Mouse (Mus musculus): ENCODE results near the gene Sidt2. TPM values are rescaled to one million over a fixed set of nuclear protein-coding genes. Genes with fewer than 3 reads are reported as not detected.

Sidt2 gene
- polyA plus RNA-seq (2015; fragmentation: Nextera tagmentation; extraction: Ambion mirVana) = 37.2 and 37.6 TPM in 2 replicates

DNA sequence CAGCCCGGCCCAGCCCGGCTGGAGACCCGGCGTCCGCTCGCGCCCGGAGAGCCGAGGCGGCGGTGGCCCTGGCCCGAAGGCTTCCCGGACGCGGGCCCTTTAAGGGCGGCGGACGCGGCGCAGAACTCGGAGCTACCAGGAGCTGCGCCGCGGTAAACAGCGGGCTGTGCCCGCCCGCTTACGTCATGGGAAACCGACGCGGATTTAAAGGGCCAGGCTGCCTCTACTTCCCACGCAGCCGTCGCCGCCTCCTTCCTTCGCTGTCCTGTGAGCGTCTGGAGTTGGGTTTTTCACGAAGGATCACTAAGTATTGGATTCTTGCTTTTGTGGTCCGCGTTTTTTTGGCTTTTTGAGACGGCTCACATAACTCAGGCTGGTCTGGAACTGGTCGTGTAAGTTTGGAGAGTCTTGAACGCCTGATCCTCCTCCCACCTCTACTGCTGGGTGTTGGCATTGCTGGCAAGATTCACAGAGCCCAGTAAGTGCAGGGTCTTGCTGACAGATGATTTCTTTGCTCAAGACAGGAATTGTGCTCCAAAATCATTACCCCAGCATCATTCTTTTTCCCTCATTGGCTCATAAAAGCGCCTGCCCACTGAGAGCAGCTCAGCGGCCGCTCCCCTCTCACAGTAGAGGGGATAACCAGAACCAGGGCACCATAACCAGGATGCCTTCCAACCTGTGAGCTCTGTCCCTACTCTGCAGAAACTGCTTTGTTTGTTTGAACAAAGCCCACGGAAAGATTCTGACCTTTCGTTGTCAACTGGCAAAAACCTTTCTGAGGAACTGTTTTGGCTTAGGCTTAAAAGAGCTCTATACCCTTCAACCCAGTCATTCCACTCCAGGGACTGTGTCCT lies at the start of gene Sidt2:
Gene Sidt2 (minus strand): TSS at position 152 of the 857 bp plus-strand sequence.
- peak within 1 kb of the TSS; percentile 73 for H3K4me2 ChIP-seq (replicated peaks)
- peak; percentile 98 for ATAC-seq (replicated peaks)
- H3K36me3 ChIP-seq = peaks cover 12% of the 10 kb centered on the region
- peak within 1 kb of the TSS; percentile 71 for H3K4me3 ChIP-seq
- WGBS = under 1% methylated on average over 48 of the region's 48 CpGs
- H3K4me1 ChIP-seq = peaks cover 38% of the 10 kb centered on the region
- no peaks in the 10 kb centered on the region for H3K9me3 ChIP-seq
- H3K9ac ChIP-seq (replicated peaks) = peak within 1 kb of the TSS; percentile 84
- H3K27me3 ChIP-seq = no peaks in the 10 kb centered on the region
- peak within 1 kb of the TSS; percentile 79 for H3K27ac ChIP-seq (replicated peaks)

DNA sequence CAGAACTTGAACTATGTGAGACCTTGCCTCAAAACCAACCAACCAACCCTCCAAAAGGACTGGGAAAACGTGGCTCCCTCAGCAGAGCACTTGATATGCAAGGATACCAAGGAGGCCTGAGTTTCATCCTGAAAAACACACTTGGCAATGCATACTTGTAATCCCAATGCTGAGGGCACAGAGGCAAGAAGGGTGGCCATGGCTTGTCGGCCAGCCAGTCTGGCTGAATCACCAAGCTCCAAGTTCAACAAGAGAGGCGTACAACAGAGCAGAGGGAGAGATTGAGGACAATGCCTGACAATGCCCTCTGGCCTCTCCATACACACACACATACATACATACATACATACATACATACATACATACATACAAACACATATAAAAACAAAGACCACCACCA lies 49.5 kb upstream of the Sidt2 start:
- WGBS = 56% methylated on average over 3 of the region's 3 CpGs

DNA sequence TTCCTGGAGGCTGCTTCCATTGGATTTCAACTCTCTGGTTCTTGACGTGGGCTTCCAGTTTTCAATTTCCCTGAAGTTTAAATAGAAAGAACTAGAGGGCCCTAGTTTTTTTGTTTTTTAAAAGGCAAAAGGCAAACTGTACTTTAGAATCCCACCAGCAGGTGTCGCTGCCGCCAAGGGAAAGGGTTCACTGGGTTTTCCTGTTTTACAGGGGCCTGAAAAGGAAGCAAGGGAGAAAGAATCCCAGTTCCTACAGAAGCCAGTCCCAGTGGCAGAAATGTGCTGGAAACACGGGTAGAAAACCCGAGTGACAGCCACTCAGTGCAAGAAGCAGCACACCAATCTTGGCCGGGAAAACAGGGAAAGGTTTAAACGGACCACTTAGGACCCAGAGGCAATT lies 48.7 kb upstream of the Sidt2 start:
- 9% methylated on average over 7 of the region's 7 CpGs for WGBS
- Histone ChIP-seq H3K4me1 (no peaks in the 10 kb centered on the region), H3K4me3 (no peak overlapping the region), H3K4me2 (replicated peaks) (no peak overlapping the region), H3K27me3 (no peaks in the 10 kb centered on the region), H3K9ac (replicated peaks) (no peak overlapping the region), H3K36me3 (no peaks in the 10 kb centered on the region), H3K27ac (replicated peaks) (no peak overlapping the region), H3K9me3 (no peaks in the 10 kb centered on the region)
- ATAC-seq (replicated peaks) = no peak

More for the DNA sequence above, 49.5 kb upstream of the Sidt2 start:
- H3K4me2 ChIP-seq (replicated peaks) = no peak overlapping the region
- no peak for ATAC-seq (replicated peaks)
- no peaks in the 10 kb centered on the region for H3K27me3 ChIP-seq
- H3K4me3 ChIP-seq = no peak overlapping the region
- no peak overlapping the region for H3K27ac ChIP-seq (replicated peaks)
- no peak overlapping the region for H3K9ac ChIP-seq (replicated peaks)
- no peaks in the 10 kb centered on the region for H3K36me3 ChIP-seq
- no peaks in the 10 kb centered on the region for H3K9me3 ChIP-seq
- H3K4me1 ChIP-seq = no peaks in the 10 kb centered on the region

DNA sequence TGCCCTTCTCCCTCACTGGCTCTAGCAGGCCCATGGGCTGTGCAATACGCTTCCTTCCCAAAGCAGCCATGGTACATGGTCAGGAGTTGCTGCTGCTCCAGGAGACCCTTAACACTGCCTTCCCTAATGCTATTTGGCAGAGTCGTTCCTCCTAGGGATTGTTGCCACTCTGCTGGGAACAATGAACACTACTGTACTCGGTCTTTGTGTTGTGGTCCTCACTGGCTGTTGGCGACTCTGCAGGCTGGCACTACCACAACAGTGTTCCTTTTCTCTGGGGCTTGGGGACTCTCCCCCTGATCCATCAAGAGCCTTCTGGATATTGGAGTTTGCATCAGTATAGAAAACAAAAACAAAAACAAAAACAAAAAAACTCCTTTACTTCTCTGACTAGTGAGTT lies 44.0 kb upstream of the Sidt2 start:
- no peaks in the 10 kb centered on the region for H3K36me3 ChIP-seq
- H3K4me1 ChIP-seq = no peaks in the 10 kb centered on the region
- no peaks in the 10 kb centered on the region for H3K9me3 ChIP-seq
- WGBS = 48% methylated on average over 4 of the region's 4 CpGs
- H3K27ac ChIP-seq (replicated peaks) = no peak overlapping the region
- H3K27me3 ChIP-seq = no peaks in the 10 kb centered on the region
- H3K4me2 ChIP-seq (replicated peaks) = no peak overlapping the region
- no peak overlapping the region for H3K4me3 ChIP-seq
- H3K9ac ChIP-seq (replicated peaks) = no peak overlapping the region
- no peak for ATAC-seq (replicated peaks)

DNA sequence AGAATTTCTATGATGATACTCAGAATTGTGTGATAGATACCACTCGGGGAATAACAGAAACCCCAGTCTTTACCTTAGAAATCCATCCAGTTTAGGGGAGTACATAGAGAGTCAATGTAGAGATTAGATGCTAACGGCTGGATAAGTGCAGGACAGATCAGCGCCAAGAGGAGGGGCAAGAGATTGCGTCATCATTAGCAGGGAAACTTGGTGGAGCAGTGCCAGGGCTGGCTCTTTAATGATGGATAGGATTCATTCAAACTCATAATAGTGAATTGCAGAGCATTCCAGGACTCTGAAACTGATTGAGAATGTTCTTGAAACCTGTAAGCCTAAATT lies 30.1 kb upstream of the Sidt2 start:
- Histone ChIP-seq H3K36me3 (no peaks in the 10 kb centered on the region), H3K4me1 (peaks cover 41% of the 10 kb centered on the region), H3K4me2 (replicated peaks) (peak overlapping the region; percentile 59), H3K9me3 (no peaks in the 10 kb centered on the region), H3K27ac (replicated peaks) (peak overlapping the region; percentile 95), H3K27me3 (no peaks in the 10 kb centered on the region), H3K9ac (replicated peaks) (peak overlapping the region; percentile 89), H3K4me3 (peak overlapping the region; percentile 87)
- ATAC-seq (replicated peaks) = peak; percentile 77
- 1% methylated on average over 4 of the region's 4 CpGs for WGBS

DNA sequence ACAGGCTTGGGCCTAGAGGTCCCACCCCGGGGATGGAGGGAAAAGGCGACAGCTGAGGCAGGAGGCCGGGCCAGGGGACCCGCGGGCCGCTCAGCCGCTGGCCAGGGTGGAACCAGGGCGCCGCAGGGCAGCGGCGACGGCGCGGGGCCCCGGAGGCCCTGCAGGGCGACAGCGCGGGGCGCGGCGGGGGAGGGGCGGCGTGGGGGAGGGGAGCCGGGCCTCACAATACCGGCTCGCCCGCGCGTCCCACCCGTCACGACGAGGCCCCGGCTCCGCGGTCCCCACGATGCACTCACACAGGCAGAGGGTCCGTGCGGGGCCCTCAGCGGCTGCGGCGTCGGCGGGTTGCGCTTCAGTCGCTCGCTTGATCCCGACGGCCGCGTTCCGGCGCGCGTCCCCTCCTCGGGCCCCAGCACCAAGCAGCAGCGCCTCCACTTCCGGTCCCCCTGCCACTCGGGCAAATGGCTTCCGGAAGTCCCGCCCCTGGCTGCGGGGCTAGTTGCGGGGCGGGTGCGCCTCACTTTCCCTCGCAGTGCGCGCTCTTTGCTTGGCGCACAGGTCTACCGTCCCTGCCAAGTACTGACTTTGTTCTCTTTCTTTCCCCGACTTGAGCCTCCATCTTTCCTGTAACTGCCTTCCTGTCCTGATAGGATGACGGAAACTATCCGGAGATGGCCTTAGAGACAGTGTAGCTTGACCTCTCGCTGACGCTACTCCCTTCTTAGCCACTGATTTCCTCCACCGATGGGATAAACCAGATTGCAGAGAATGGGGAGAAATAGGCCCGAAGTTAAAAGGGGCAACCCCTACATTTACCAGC lies 29.6 kb upstream of the Sidt2 start:
- H3K36me3 ChIP-seq = no peaks in the 10 kb centered on the region
- peak overlapping the region; percentile 87 for H3K4me3 ChIP-seq
- H3K4me1 ChIP-seq = peaks cover 47% of the 10 kb centered on the region
- H3K9me3 ChIP-seq = no peaks in the 10 kb centered on the region
- ATAC-seq (replicated peaks) = peak; percentile 96
- no peaks in the 10 kb centered on the region for H3K27me3 ChIP-seq
- peak overlapping the region; percentile 95 for H3K27ac ChIP-seq (replicated peaks)
- H3K9ac ChIP-seq (replicated peaks) = peak overlapping the region; percentile 89
- peak overlapping the region; percentile 59 for H3K4me2 ChIP-seq (replicated peaks)
- WGBS = under 1% methylated on average over 56 of the region's 76 CpGs

DNA sequence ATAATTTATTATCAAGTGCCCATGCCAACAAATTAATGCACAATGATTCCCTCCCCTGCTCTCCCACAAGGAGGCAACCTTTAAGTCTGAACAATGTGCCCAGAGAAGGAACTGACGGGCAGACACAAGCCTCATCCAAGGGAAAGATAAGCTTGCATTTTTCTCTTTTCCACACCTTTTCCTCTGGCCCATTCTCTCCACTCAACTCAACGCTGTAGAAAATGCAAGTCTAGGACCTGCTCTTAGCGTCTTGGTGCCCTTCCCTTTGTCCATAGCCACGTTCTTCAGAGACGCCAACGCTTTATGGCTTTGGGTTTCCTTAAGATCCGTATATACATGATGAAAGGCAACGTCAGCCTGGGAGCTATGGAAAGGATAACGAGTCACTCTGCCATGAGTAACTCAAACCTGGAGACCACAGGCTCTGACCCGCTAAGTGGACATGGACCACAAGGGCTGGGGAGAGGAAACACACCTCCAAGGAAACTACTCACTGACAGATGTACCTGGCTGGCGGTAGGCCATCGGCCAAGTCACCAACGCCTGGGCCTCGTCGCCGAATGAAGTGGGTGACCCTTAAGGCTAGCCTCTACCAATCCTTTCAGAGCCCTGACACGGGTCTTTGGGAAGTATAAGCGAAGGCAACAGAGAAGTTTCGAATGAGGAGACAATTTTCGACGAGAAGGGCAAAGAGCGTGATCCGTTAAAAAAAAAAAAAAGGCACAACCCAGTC lies 28.8 kb upstream of the Sidt2 start:
- Histone ChIP-seq H3K36me3 (no peaks in the 10 kb centered on the region), H3K4me1 (peaks cover 52% of the 10 kb centered on the region), H3K4me3 (peak overlapping the region; percentile 87), H3K4me2 (replicated peaks) (peak overlapping the region; percentile 59), H3K27me3 (no peaks in the 10 kb centered on the region), H3K9me3 (no peaks in the 10 kb centered on the region), H3K9ac (replicated peaks) (peak overlapping the region; percentile 89), H3K27ac (replicated peaks) (peak overlapping the region; percentile 95)
- no peak for ATAC-seq (replicated peaks)
- WGBS = under 1% methylated on average over 23 of the region's 23 CpGs

DNA sequence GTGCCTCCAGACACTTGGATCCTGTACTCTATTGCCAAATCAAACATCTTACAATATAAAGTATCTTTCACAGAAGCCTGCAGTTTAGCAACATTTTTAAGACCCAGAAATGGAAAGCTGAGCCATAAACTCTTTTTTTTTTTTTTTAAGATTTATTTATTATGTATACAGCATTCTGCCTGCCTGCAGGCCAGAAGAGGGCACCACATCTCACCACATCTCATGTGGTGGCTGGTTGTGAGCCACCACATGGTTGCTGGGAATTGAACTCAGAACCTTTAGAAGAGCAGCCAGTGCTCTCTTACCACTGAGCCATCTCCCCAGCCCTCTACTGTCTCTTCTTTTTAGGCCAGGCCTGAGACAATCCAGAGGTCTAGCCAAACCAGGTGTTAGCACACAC lies 26.3 kb upstream of the Sidt2 start:
- Histone ChIP-seq H3K4me2 (replicated peaks) (no peak overlapping the region), H3K4me3 (no peak overlapping the region), H3K27me3 (no peaks in the 10 kb centered on the region), H3K9ac (replicated peaks) (no peak overlapping the region), H3K4me1 (peaks cover 52% of the 10 kb centered on the region), H3K9me3 (no peaks in the 10 kb centered on the region), H3K27ac (replicated peaks) (no peak overlapping the region), H3K36me3 (peaks cover 3% of the 10 kb centered on the region)
- no peak for ATAC-seq (replicated peaks)

DNA sequence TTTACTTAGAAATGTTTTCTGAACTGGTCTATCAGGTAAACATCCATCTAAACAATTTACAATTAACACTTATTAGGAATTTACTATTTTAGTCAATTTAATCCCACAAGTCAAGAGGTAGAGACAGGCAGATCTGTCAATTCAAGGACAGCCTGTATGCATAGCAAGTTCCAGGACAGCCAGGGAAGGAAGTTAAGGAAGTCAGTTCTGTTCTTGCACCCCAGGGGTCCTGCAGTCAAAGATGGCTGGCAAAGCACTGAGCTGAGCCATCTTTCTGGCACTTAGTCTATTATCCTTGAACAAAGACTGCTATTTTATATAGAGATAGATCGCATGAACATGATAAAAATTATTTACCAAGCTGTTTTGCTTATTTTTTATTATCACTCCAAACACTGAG lies 25.6 kb upstream of the Sidt2 start:
- no peak for ATAC-seq (replicated peaks)
- no peak overlapping the region for H3K4me2 ChIP-seq (replicated peaks)
- no peak overlapping the region for H3K9ac ChIP-seq (replicated peaks)
- H3K36me3 ChIP-seq = peaks cover 7% of the 10 kb centered on the region
- WGBS = 83% methylated on average over 1 of the region's 1 CpGs
- H3K27ac ChIP-seq (replicated peaks) = no peak overlapping the region
- H3K4me1 ChIP-seq = peaks cover 49% of the 10 kb centered on the region
- H3K9me3 ChIP-seq = no peaks in the 10 kb centered on the region
- no peaks in the 10 kb centered on the region for H3K27me3 ChIP-seq
- no peak overlapping the region for H3K4me3 ChIP-seq

DNA sequence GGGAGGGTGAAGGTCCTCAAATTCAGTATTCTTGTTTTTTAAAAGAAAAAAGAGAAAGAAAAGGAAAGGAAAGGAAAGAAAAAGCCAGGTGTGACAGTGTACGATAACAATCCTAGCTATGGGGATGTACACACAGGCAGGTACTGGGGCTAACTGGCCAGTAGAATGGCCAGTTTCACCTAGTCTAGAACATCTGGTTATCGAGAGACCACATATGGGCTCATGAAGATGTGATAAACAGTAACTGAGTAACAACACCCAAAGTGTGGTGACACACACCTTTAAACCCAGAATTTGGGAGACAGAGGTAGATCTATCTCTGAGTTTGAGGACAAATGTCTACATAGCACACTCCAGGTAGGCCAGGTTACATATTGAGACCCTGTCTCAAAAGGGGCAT lies 24.7 kb upstream of the Sidt2 start:
- Histone ChIP-seq H3K27ac (replicated peaks) (no peak overlapping the region), H3K9me3 (no peaks in the 10 kb centered on the region), H3K4me3 (no peak overlapping the region), H3K27me3 (no peaks in the 10 kb centered on the region), H3K36me3 (peaks cover 14% of the 10 kb centered on the region), H3K4me1 (peaks cover 43% of the 10 kb centered on the region), H3K9ac (replicated peaks) (no peak overlapping the region), H3K4me2 (replicated peaks) (no peak overlapping the region)
- ATAC-seq (replicated peaks) = no peak
- 93% methylated on average over 2 of the region's 2 CpGs for WGBS

DNA sequence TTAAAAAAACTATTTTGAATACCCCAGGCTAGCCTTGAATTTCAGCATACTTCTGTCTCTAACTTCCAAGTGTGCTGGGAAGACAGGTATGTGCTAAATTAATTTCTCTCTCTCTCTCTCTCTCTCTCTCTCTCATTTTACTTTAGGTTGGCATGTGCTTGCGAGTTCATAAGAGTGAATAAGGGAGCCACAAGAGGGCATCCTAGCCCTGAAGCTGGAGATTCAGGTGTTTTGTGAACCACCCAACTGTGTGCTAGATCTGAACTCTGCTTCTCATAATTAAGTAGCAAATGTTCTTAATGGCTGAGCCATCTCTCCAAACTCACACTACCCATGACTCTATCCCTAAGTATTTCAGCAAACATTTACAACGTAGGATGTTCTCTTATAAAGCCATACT lies 21.8 kb upstream of the Sidt2 start:
- no peak for ATAC-seq (replicated peaks)
- Histone ChIP-seq H3K9me3 (no peaks in the 10 kb centered on the region), H3K36me3 (peaks cover 39% of the 10 kb centered on the region), H3K27ac (replicated peaks) (no peak overlapping the region), H3K4me1 (peaks cover 23% of the 10 kb centered on the region), H3K4me2 (replicated peaks) (no peak overlapping the region), H3K4me3 (no peak overlapping the region), H3K9ac (replicated peaks) (no peak overlapping the region), H3K27me3 (no peaks in the 10 kb centered on the region)
- 77% methylated on average over 2 of the region's 2 CpGs for WGBS

DNA sequence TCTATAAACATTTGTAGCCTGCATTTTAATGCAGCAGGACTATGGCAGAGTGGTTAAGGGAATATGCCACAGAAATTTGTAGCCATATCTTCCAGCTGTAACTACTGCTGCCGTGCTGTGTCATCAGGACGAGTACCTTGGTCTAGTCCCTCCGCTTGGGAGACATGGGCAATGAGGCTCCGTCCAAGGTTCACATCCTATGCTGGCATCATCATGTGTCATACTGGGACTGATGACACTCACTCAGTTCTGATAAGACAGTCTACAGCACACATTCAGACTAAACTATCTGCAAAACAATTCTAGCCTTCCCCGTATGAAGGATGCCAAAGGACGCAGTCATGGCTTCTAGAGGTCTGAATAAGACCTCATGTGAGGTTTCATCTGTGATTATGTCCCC lies 8.5 kb upstream of the Sidt2 start:
- Histone ChIP-seq H3K4me2 (replicated peaks) (no peak overlapping the region), H3K4me3 (no peak overlapping the region), H3K9me3 (no peaks in the 10 kb centered on the region), H3K27ac (replicated peaks) (no peak overlapping the region), H3K27me3 (no peaks in the 10 kb centered on the region), H3K9ac (replicated peaks) (no peak overlapping the region), H3K36me3 (peaks cover 70% of the 10 kb centered on the region), H3K4me1 (peaks cover 4% of the 10 kb centered on the region; the same call in 1 of the 2 replicates)
- ATAC-seq (replicated peaks) = no peak
- 96% methylated on average over 6 of the region's 6 CpGs for WGBS
